Mouse (Mus musculus) bone marrow macrophage, adult 2 months (primary cell): ENCODE measurements around the gene Tnik.

Experiments used
- CTCF ChIP-seq: IDR thresholded peaks from 2 replicates; pipeline ENCODE4 v1.5.1; 2012; ENCODE audit warnings: low read depth, mild to moderate bottlenecking, low read length, moderate library complexity
- POLR2A ChIP-seq: IDR thresholded peaks from 2 replicates; pipeline ENCODE4 v1.6.1; 2012; ENCODE audit warnings: mild to moderate bottlenecking, low read depth, low read length, borderline replicate concordance

- TF ChIP-seq CTCF, result no peak
- TF ChIP-seq POLR2A, result no peak
Measured at GRCm38 (mm10) chr3:28658349-28658748, 395.3 kb downstream of the Tnik start.
